Mouse (Mus musculus): Measurements from ENCODE around the gene Dgkg. TPM values are rescaled to one million over a fixed set of nuclear protein-coding genes. Genes with fewer than 3 reads are reported as not detected.

Dgkg gene
- total RNA-seq, 2 experiments from 2014 or later: 4.0 to 6.7 TPM

DNA sequence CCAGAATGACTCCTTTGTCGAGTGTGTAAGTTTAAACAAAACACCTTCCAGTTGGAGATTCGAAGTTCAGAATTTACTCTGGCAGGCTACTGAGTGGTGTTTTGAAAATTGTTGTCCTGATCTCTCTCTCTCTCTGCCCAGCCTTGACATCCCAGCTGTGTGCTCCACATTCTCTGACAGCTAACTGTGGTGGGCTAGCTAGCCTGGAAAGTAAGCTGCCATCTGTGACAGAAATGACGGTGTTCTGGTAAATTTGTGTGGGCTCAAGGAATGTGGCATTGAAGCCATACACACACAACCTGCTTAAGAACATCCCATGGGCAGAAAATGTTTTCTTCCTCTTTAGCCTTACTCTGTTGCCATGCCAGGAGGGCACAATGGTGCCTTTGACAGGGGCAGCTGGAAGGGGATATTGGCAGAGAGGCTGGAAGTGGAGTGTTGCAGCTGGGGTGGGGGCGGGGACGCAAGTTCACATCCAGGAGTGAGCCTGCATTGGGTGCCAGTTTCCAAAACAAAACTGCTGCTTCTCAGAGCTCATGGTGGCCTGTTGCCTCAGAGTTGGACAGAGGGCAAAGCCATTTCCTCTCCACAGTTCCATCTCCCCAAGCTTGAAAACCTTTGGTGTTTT is 148.0 kb downstream of the Dgkg start:
- no peak for ATAC-seq (replicated peaks; ENCODE audit: low FRiP score, poor library complexity, severe bottlenecking)

DNA sequence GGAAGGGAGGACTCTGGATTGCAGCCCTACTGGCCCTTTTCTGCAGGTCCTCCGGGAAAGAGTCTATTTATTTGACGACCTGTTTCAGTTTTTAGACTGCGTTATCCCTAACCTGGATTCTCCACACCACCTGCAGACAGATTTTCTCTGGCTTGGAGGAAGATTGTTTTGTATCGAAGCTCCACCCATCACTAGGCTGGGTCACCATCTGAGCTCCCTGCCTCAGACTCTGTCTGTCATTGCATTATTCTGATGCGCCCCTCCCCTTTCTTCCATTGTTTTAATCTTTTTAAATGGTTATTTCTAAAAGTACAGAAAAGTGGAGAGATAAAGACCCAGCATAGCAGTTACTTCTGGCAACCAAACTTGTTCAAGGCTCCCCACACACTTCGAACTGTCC is 151.4 kb downstream of the Dgkg start:
- no peak for ATAC-seq (replicated peaks; ENCODE audit: low FRiP score, poor library complexity, severe bottlenecking)

DNA sequence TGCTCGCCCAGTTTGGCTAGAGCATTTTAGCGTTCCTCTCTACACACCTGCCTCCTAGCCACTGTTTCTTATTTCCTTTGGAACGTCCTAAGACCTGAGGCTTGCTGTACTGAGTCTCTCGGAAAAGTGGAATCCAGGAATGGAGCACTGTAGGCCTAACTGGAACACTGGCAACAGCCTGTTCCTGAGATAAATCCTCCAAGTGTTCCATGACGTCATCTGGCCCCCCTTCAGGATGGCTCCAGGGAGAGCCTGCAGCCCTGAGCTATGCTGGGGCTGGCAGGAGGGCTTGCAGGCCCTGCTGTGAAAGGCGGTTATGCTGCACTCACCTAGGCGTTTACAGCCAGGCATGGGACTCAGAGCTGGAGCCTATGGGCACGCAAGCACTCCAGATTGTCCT is 152.2 kb downstream of the Dgkg start:
- ATAC-seq (replicated peaks; ENCODE audit: low FRiP score, poor library complexity, severe bottlenecking): no peak

GRCm38 (mm10) chr16:22504049-22504448 is 153.0 kb downstream of the Dgkg start:
- ATAC-seq (replicated peaks; ENCODE audit: low FRiP score, poor library complexity, severe bottlenecking): no peak

GRCm38 (mm10) chr16:22503467-22503866 is 153.6 kb downstream of the Dgkg start:
- ATAC-seq (replicated peaks; ENCODE audit: low FRiP score, poor library complexity, severe bottlenecking): no peak

DNA sequence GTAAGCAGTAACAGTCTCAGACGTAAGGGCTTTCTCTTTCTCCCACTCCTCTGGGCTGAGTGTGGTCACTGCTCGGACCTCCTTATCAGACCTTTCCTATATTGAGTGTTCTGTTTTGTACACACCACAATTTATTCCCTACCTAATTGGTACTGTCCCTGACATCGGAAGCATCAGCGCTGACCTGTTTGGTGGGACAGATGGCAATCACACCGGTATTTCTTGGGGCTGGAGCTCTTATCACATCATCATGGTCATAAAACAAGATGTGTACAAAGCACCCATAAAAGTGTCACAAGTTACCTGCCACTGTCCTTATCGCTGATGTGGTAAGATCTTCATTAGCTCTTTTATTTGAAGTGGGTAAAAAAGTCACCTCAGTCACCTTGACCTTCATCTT is 155.2 kb downstream of the Dgkg start:
- ATAC-seq (replicated peaks; ENCODE audit: low FRiP score, poor library complexity, severe bottlenecking): no peak

GRCm38 (mm10) chr16:22500561-22500960 is 156.5 kb downstream of the Dgkg start:
- ATAC-seq (replicated peaks; ENCODE audit: low FRiP score, poor library complexity, severe bottlenecking): no peak

DNA sequence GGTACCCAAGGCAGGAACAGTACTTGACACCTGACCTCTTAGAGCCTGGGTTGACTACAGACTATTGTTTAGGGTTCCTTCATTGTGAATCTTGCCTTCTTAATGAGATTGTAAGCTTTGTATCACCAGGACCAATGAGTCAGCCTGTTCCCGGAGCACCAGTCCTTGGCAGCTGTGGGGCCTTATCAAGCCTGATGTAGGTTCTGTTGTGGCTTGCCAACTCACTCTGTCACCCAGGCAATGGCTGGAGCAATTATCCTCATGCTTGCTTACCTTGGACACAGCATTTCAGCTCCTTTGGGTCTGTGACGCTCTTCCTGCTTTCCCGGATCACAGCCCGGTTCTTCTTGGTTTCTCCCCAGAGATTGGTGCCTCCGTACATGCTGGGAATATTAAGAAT is 157.1 kb downstream of the Dgkg start:
- no peak for ATAC-seq (replicated peaks; ENCODE audit: low FRiP score, poor library complexity, severe bottlenecking)

GRCm38 (mm10) chr16:22499447-22499846 is 157.6 kb downstream of the Dgkg start:
- no peak for ATAC-seq (replicated peaks; ENCODE audit: low FRiP score, poor library complexity, severe bottlenecking)

DNA sequence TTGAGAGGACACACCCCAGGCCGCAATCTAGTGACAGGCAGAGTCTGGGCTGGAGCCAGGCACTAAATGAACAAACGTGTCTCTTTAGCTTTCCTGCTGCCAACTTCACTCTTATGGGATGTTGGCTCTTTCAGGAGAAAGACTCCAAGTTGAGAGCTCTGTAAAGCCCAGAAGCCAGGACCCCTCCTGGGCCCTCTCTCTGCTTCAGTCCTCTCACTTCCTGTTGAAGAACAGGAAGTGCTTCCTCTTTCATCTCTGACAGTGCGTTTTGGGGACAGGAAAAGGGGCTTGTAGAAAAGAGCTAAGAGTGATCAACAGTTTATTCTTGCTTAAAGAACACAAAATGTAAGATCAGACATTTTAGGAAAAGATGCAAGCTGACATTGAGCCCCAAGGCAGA is 159.0 kb downstream of the Dgkg start:
- no peak for ATAC-seq (replicated peaks; ENCODE audit: low FRiP score, poor library complexity, severe bottlenecking)

GRCm38 (mm10) chr16:22495259-22495658 is 161.8 kb downstream of the Dgkg start:
- ATAC-seq (replicated peaks; ENCODE audit: low FRiP score, poor library complexity, severe bottlenecking): no peak

GRCm38 (mm10) chr16:22494815-22495214 is 162.2 kb downstream of the Dgkg start:
- ATAC-seq (replicated peaks; ENCODE audit: low FRiP score, poor library complexity, severe bottlenecking): no peak

DNA sequence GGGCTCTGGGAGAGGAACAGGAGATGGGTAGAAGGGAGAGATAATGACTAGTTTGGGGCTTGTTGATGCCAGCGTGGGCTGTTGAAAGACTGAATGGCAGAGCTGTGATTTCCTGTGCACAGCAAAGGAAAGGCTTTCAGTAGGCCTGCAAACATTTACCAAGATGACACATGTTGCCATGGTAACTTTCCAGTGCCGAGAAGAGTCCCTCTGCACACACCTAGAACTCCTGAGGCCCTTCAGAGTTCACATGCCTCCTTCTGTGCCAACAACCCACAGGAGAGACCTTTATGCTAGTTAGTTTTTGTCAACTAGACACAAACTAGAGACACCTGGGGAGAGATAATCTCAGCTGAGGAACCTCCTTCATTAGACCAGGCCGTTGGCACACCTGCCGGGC is 163.6 kb downstream of the Dgkg start:
- no peak for ATAC-seq (replicated peaks; ENCODE audit: low FRiP score, poor library complexity, severe bottlenecking)

GRCm38 (mm10) chr16:22491446-22492166 is 165.4 kb downstream of the Dgkg start:
- ATAC-seq (replicated peaks; ENCODE audit: low FRiP score, poor library complexity, severe bottlenecking): no peak

DNA sequence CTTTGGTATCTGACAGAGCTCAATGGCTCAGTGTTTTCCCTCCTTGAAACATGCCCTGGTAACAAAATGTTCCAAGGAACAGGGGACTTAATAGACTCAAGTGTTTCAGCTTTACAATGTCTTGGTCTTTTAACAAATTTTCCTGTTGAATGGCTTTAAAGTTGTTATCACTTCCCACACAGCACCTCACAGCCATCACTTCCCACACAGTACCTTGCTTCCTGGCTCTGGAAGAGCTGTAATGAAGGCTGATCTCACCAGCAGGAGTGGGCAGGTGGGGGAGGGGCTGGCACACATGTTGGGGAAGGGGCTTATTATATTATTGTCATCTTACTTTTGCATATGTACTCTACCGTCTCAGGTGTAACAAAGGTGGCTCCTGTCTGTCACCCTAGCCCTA is 173.1 kb downstream of the Dgkg start:
- no peak for ATAC-seq (replicated peaks; ENCODE audit: low FRiP score, poor library complexity, severe bottlenecking)

DNA sequence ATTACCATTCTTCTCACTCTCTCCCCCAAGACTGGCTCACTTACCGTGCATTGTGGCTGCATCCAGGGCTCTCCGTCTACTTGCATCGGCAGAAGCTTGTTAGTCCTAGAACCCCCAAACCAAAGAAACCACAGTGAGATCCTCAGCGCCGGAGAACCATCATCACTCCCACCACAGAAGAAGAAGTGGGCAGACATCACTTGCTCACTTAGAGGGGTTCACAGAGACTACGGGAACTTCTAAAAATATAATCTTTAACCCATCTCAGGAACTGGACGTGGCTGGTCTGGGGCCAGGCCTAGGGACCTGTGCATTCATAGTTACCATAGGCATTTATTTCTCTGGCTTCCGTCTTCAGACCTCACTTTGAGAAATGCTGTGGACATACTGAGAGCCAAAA is 177.7 kb downstream of the Dgkg start:
- ATAC-seq (replicated peaks; ENCODE audit: low FRiP score, poor library complexity, severe bottlenecking): no peak

GRCm38 (mm10) chr16:22471728-22472127 is 185.3 kb downstream of the Dgkg start:
- ATAC-seq (replicated peaks; ENCODE audit: low FRiP score, poor library complexity, severe bottlenecking): no peak

DNA sequence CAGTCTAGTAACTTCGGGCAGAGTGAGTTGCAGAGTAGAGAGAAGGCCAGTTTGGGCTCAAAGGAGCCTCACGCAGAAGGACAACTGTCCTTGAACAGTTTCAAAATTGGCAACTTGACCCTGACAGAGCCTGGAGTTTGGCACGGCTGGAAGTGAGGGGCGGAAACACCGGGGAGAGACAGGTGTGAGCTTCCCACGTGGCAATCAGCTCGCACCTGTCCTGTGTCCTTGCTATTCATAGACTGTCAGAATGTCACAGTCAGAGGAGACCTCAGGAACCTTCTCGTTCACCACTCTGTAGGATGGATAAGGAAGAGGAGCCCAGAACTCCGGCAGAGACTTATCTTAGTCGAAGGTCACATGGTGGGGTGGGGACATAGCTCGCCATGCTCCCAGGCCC is 187.6 kb downstream of the Dgkg start:
- ATAC-seq (replicated peaks; ENCODE audit: low FRiP score, poor library complexity, severe bottlenecking): no peak

DNA sequence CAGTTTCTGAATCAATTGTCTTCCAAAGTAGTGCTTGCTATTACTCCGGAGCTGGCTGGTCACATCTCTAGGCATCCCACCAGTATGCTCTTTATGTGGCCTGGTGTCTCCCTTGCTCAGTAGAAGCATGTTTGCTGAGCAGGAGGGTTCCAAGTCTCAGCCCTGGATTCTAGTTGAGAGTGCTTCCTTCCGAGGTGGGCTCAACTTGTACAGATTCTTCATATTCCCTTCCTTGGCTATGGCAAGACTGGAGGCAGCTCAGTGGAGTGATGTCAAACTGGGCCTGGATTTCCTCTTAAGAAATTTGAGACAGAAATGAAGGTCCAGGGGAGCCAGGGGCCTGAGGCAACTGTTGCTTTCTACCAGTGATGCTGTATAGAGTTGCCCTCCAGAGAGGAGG is 189.9 kb downstream of the Dgkg start:
- ATAC-seq (replicated peaks; ENCODE audit: low FRiP score, poor library complexity, severe bottlenecking): no peak

DNA sequence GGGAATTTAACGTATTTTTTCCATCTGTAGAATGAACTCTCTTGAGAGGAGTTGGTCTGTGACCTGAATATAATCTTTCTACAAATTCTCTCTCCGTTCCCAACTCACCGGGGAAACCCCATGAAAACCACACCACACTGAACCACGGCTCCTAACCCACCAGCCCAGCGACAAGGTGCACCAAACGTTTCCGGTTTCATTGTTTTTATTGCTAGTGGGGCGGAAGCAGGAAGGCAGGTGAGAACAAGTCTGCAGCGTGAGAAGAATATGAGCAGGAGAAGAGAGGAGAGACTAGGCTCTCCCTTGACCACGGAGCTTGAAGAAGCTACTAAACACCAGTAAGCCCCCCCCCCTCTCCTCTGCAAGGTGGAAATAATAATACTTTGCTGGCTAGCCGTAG is 190.6 kb downstream of the Dgkg start:
- ATAC-seq (replicated peaks; ENCODE audit: low FRiP score, poor library complexity, severe bottlenecking): no peak

DNA sequence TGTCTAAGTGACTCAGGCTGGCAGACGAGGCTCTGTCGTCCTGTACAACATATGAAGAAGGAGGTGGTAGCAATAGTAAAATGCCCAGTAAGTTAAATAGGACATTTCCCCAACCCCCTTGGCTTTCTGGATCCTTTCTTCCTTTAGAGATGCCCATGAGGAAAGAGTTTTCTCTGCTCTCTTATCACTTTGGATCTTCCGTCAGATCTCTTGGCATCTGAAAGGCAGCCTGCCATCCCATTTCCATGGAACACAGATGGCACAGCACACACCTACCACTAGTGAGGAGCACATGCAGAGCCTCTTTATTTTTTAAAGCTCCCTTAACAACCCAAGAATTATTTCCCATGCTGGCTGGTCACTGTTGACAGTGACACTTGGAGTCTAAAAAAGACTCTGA is 194.8 kb downstream of the Dgkg start:
- ATAC-seq (replicated peaks; ENCODE audit: low FRiP score, poor library complexity, severe bottlenecking): no peak

DNA sequence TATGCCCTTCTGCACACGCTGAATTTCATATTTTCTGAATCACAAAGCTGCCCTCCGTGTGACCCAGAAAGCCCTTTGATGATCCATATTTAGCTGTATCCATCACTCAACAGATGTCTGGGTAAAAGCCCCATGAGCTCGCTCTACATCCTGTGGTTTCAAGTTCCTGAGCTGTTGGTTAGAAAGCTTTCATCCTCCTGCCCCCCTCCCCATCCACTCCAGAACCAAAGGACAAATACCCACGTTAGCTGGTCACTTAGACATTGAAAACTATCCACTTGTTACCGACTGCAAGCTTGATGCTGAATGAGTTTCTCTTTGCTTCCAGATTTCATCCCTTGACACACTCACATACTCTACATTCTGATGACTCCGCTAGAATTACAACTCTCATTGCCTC is 195.3 kb downstream of the Dgkg start:
- ATAC-seq (replicated peaks; ENCODE audit: low FRiP score, poor library complexity, severe bottlenecking): no peak

Measured in erythroid progenitor cell, adult 5-6 weeks (primary cell).